Mouse (Mus musculus): ENCODE measurements at regions not wholly inside any gene's neighbourhood (a gene's known extent, or its start where the extent isn't known, plus 50 kb on each side); places are given as distances from the start of the nearest gene placed in this dataset.

GRCm38 (mm10) chr13:90684324-90684723 is 220.8 kb downstream of the Atp6ap1l start:
- H3K4me3 ChIP-seq (ENCODE audit: insufficient read depth in 1 of 2, low read depth in 1 of 2, low read length in 2 of 2, poor library complexity in 1 of 2, severe bottlenecking in 1 of 2) = no peak overlapping the region
- in situ Hi-C loops (cut with MboI; ENCODE audit: low sequenced_read_pairs in 2 of 2, unreplicated experiment in 2 of 2) = no loop called here
- no peak overlapping the region for H3K9ac ChIP-seq (ENCODE audit: insufficient read depth, low read depth, low read length, poor library complexity, severe bottlenecking)
- no peaks in the 10 kb centered on the region for H3K4me1 ChIP-seq (ENCODE audit: control insufficient read depth in 2 of 2, insufficient read depth in 2 of 2, low read length in 2 of 2, poor library complexity in 1 of 2)
- no peaks in the 10 kb centered on the region for H3K36me3 ChIP-seq (ENCODE audit: control insufficient read depth, insufficient read depth, low read length, poor library complexity, severe bottlenecking)
- TF ChIP-seq HCFC1 (IDR thresholded peaks at IDR 0.05; ENCODE audit: borderline replicate concordance, insufficient read depth, low read length) = no peak
- no peak for TF ChIP-seq CHD2 (IDR thresholded peaks at IDR 0.05; ENCODE audit: low read depth, low read length)
- no peak for TF ChIP-seq MAFK (IDR thresholded peaks at IDR 0.05; ENCODE audit: insufficient read depth, low read depth, low read length)
- no peak for TF ChIP-seq ZNF384 (IDR thresholded peaks at IDR 0.05; ENCODE audit: low read depth, low read length)
- no peak for TF ChIP-seq ZC3H11A (IDR thresholded peaks at IDR 0.05; ENCODE audit: borderline replicate concordance, low read depth, low read length)
- H3K9me3 ChIP-seq (ENCODE audit: control insufficient read depth, insufficient read depth, low read depth, low read length) = no peaks in the 10 kb centered on the region
- no peak overlapping the region for H3K27ac ChIP-seq (ENCODE audit: insufficient read depth, low read depth, low read length, poor library complexity, severe bottlenecking)
- no peak for DNase-seq (ENCODE audit: low read depth, low spot score)

DNA sequence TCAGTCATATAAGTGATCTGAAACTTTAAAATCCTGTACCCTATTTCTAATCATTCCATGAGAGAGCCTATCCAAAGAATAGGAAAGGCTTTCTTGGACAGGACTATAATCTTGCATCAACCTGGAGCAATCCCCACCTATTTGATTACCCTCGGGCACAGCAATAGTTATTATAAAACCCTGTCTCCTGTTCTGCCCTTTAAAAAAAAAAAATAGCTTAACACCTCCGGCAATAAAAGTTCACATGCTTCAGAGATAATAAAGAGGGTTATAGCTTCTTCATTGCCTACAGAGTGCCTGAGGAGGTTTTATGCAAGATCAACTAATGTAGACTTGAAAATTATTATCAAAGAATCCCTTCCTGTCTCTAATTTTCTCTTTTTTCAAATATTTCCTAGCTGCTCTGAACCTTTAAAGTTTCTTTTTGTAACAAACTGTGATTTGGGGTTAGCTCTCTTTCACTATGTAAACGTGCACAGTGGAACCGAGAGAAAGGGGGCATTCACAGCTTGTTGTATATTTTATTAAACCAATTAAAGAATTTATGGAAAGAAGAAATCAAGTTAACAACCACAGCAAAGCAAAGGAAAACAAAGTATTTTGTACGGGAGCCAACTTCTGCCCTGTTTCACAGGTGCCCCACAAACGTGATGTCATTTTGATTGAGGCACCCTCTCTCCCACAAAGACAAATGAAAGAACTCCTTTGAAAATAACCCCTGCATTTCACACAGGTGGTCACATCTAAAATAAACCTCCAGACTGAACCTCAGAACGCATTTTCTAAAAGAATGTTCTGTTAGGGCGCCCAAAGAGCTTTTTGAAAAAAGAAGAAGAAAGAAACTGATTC is 225.8 kb downstream of the Atp6ap1l start:
- Histone ChIP-seq H3K4me3 (ENCODE audit: insufficient read depth in 1 of 2, low read depth in 1 of 2, low read length in 2 of 2, poor library complexity in 1 of 2, severe bottlenecking in 1 of 2) (no peak overlapping the region), H3K9me3 (ENCODE audit: control insufficient read depth, insufficient read depth, low read depth, low read length) (no peaks in the 10 kb centered on the region), H3K4me1 (ENCODE audit: control insufficient read depth in 2 of 2, insufficient read depth in 2 of 2, low read length in 2 of 2, poor library complexity in 1 of 2) (no peaks in the 10 kb centered on the region), H3K36me3 (ENCODE audit: control insufficient read depth, insufficient read depth, low read length, poor library complexity, severe bottlenecking) (no peaks in the 10 kb centered on the region), H3K9ac (ENCODE audit: insufficient read depth, low read depth, low read length, poor library complexity, severe bottlenecking) (no peak overlapping the region), H3K27ac (ENCODE audit: insufficient read depth, low read depth, low read length, poor library complexity, severe bottlenecking) (no peak overlapping the region)
- DNase-seq (ENCODE audit: low read depth, low spot score) = no peak
- in situ Hi-C loops (cut with MboI; ENCODE audit: low sequenced_read_pairs in 2 of 2, unreplicated experiment in 2 of 2) = no loop called here
- TF ChIP-seq CHD2 (IDR thresholded peaks at IDR 0.05; ENCODE audit: low read depth, low read length) = no peak

DNA sequence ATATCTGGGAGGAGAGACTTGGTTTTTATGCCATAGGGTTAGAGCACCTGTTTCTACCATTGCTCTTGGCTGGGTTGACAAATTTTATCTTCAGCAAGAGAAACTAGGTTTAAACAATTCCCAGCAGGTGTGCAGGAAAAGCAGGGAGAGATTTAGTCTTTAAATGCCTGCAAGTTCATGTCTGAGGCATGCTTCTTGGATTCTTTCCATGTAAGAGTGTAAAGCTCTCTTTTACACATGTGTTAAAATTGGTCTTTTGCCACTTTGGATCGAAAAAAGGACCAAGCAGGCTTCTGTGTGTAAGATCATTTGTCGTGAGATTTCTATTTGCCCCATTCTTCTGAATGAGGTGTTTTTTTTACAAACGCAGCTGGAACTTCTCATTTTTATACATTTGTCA is 231.3 kb downstream of the Atp6ap1l start:
- no peak for DNase-seq (ENCODE audit: low read depth, low spot score)
- in situ Hi-C loops (cut with MboI; ENCODE audit: low sequenced_read_pairs in 2 of 2, unreplicated experiment in 2 of 2) = no loop called here

GRCm38 (mm10) chr13:90673079-90673478 is 232.1 kb downstream of the Atp6ap1l start:
- TF ChIP-seq CHD2 (IDR thresholded peaks at IDR 0.05; ENCODE audit: low read depth, low read length) (no peak), HCFC1 (IDR thresholded peaks at IDR 0.05; ENCODE audit: borderline replicate concordance, insufficient read depth, low read length) (no peak), ZC3H11A (IDR thresholded peaks at IDR 0.05; ENCODE audit: borderline replicate concordance, low read depth, low read length) (no peak), MAFK (IDR thresholded peaks at IDR 0.05; ENCODE audit: insufficient read depth, low read depth, low read length) (no peak), ZNF384 (IDR thresholded peaks at IDR 0.05; ENCODE audit: low read depth, low read length) (no peak)
- DNase-seq (ENCODE audit: low read depth, low spot score) = no peak
- Histone ChIP-seq H3K4me1 (ENCODE audit: control insufficient read depth in 2 of 2, insufficient read depth in 2 of 2, low read length in 2 of 2, poor library complexity in 1 of 2) (no peaks in the 10 kb centered on the region), H3K4me3 (ENCODE audit: insufficient read depth in 1 of 2, low read depth in 1 of 2, low read length in 2 of 2, poor library complexity in 1 of 2, severe bottlenecking in 1 of 2) (no peak overlapping the region), H3K9ac (ENCODE audit: insufficient read depth, low read depth, low read length, poor library complexity, severe bottlenecking) (no peak overlapping the region), H3K36me3 (ENCODE audit: control insufficient read depth, insufficient read depth, low read length, poor library complexity, severe bottlenecking) (no peaks in the 10 kb centered on the region), H3K27ac (ENCODE audit: insufficient read depth, low read depth, low read length, poor library complexity, severe bottlenecking) (no peak overlapping the region), H3K9me3 (ENCODE audit: control insufficient read depth, insufficient read depth, low read depth, low read length) (no peaks in the 10 kb centered on the region)
- in situ Hi-C loops (cut with MboI; ENCODE audit: low sequenced_read_pairs in 2 of 2, unreplicated experiment in 2 of 2) = no loop called here

More for the DNA sequence above, 231.3 kb downstream of the Atp6ap1l start:
- Histone ChIP-seq H3K4me1 (ENCODE audit: control insufficient read depth in 2 of 2, insufficient read depth in 2 of 2, low read length in 2 of 2, poor library complexity in 1 of 2) (no peaks in the 10 kb centered on the region), H3K27ac (ENCODE audit: insufficient read depth, low read depth, low read length, poor library complexity, severe bottlenecking) (no peak overlapping the region), H3K36me3 (ENCODE audit: control insufficient read depth, insufficient read depth, low read length, poor library complexity, severe bottlenecking) (no peaks in the 10 kb centered on the region), H3K9me3 (ENCODE audit: control insufficient read depth, insufficient read depth, low read depth, low read length) (no peaks in the 10 kb centered on the region), H3K9ac (ENCODE audit: insufficient read depth, low read depth, low read length, poor library complexity, severe bottlenecking) (no peak overlapping the region), H3K4me3 (ENCODE audit: insufficient read depth in 1 of 2, low read depth in 1 of 2, low read length in 2 of 2, poor library complexity in 1 of 2, severe bottlenecking in 1 of 2) (no peak overlapping the region)
- TF ChIP-seq CHD2 (IDR thresholded peaks at IDR 0.05; ENCODE audit: low read depth, low read length) = no peak
- TF ChIP-seq MAFK (IDR thresholded peaks at IDR 0.05; ENCODE audit: insufficient read depth, low read depth, low read length) = no peak
- no peak for TF ChIP-seq ZNF384 (IDR thresholded peaks at IDR 0.05; ENCODE audit: low read depth, low read length)
- TF ChIP-seq ZC3H11A (IDR thresholded peaks at IDR 0.05; ENCODE audit: borderline replicate concordance, low read depth, low read length) = no peak
- TF ChIP-seq HCFC1 (IDR thresholded peaks at IDR 0.05; ENCODE audit: borderline replicate concordance, insufficient read depth, low read length) = no peak

All from ES-E14 (cell line).